ENCODE assay signal across 13 mouse cellular contexts in the genomic region with DNA sequence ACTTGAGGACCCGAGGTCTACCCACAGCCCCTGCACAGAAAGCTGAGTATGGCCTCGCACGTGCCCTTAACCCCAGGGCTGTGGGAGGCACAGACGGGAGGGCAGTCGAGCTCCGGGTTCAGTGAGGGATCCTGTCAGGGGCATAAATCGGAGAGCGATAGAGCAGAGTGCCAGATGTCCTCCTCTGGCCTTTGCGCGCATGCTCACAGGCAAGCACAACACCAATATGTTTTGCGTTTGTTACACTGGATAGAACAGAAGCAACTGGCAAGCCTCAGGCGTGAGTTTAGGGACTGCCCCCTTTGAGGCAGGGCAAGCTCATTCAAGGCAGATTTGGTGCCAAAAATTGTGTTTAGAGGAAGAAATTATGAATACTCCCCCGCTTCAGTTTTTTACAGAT. TPM values are rescaled to one million over a fixed set of nuclear protein-coding genes. Genes with fewer than 3 reads are reported as not detected.
DNase-seq lines count a peak whose midpoint lies in the region; ATAC-seq and TF ChIP-seq lines count a peak whose summit lies in the region.
"Had no signal": no experiment of that assay in that cellular context is flagged by ENCODE, and none has a peak within 500 bp of the region (broad histone marks: within the 10 kb centered on the region; RNA-seq: fewer than 3 reads in every experiment).

No protein-coding gene starts in this region.

- H3K27ac ChIP-seq in forebrain, postnatal 0 days (ENCODE audit: low read depth, low read length), result no peak overlapping the region
- H3K27ac ChIP-seq in forebrain, embryonic 13.5 days, result no peak overlapping the region
- no peak overlapping the region for H3K27ac ChIP-seq in midbrain, postnatal 0 days (ENCODE audit: low read depth, low read length)
- no peak overlapping the region for H3K27ac ChIP-seq in midbrain, embryonic 14.5 days (replicated peaks; ENCODE audit: low read depth, low read length)
- H3K27ac ChIP-seq in olfactory bulb, adult 2 months (ENCODE audit: insufficient read depth, low read depth, low read length), result 0 out of 2 replicates have a peak overlapping the region, but pooled peaks have one; percentile 31
- H3K27ac ChIP-seq: liver, embryonic 12.5 days had no signal

- H3K9me3 ChIP-seq in forebrain, postnatal 0 days (ENCODE audit: low read length), result no peaks in the 10 kb centered on the region
- H3K9me3 ChIP-seq in forebrain, embryonic 13.5 days (replicated peaks), result no peaks in the 10 kb centered on the region
- H3K9me3 ChIP-seq in midbrain, postnatal 0 days (ENCODE audit: low read length), result no peaks in the 10 kb centered on the region
- no peaks in the 10 kb centered on the region for H3K9me3 ChIP-seq in midbrain, embryonic 14.5 days (ENCODE audit: control insufficient read depth, low read length)
- H3K9me3 ChIP-seq: liver, embryonic 12.5 days had no signal

- H3K27me3 ChIP-seq in forebrain, postnatal 0 days (ENCODE audit: insufficient read depth, low read length), result no peaks in the 10 kb centered on the region
- H3K27me3 ChIP-seq in forebrain, embryonic 13.5 days, result no peaks in the 10 kb centered on the region
- no peaks in the 10 kb centered on the region for H3K27me3 ChIP-seq in midbrain, postnatal 0 days (ENCODE audit: insufficient read depth, low read length)
- H3K27me3 ChIP-seq in midbrain, embryonic 14.5 days (ENCODE audit: control insufficient read depth, insufficient read depth, low read length), result no peaks in the 10 kb centered on the region
- H3K27me3 ChIP-seq: liver, embryonic 12.5 days had no signal

- TF ChIP-seq POLR2A in olfactory bulb, adult 2 months (IDR thresholded peaks at IDR 0.05; ENCODE audit: insufficient read depth, low read depth, low read length), result no peak

- H3K9ac ChIP-seq in forebrain, postnatal 0 days, result no peak overlapping the region
- no peak overlapping the region for H3K9ac ChIP-seq in forebrain, embryonic 13.5 days
- H3K9ac ChIP-seq in midbrain, postnatal 0 days (replicated peaks; ENCODE audit: low read length, poor library complexity, severe bottlenecking), result no peak overlapping the region
- H3K9ac ChIP-seq in midbrain, embryonic 14.5 days (replicated peaks; ENCODE audit: low read length), result no peak overlapping the region
- H3K9ac ChIP-seq: liver, embryonic 12.5 days had no signal

- TF ChIP-seq CTCF in forebrain, postnatal 0 days (IDR thresholded peaks at IDR 0.05; ENCODE audit: low read depth), result no peak
- no peak for TF ChIP-seq CTCF in midbrain, postnatal 0 days (IDR thresholded peaks at IDR 0.05)
- no peak for TF ChIP-seq CTCF in olfactory bulb, adult 2 months (IDR thresholded peaks at IDR 0.05; ENCODE audit: insufficient read depth, low read depth, low read length)

- peak; percentile 32 for DNase-seq in forebrain, postnatal 0 days
- peak; percentile 57 for DNase-seq in midbrain, postnatal 0 days (ENCODE audit: low spot score)
- DNase-seq in midbrain, embryonic 14.5 days, result no peak
- peak; percentile 12 for DNase-seq in kidney, postnatal 14 days
- no peak for DNase-seq in right cerebral cortex, postnatal 36 days (ENCODE audit: low spot score in 2 of 2)
- DNase-seq in adrenal gland, adult 8-10 months, result no peak
- DNase-seq: cerebellum, postnatal 25 days; right cerebral cortex, postnatal 4 days had no signal

- H3K4me1 ChIP-seq in forebrain, postnatal 0 days (ENCODE audit: insufficient read depth), result peaks cover 6% of the 10 kb centered on the region; the same call in 1 of the 2 replicates
- H3K4me1 ChIP-seq in forebrain, embryonic 13.5 days, result peaks cover 64% of the 10 kb centered on the region
- peaks cover 3% of the 10 kb centered on the region for H3K4me1 ChIP-seq in midbrain, postnatal 0 days (ENCODE audit: insufficient read depth, low read length)
- peaks cover 16% of the 10 kb centered on the region; the same call in 1 of the 2 replicates for H3K4me1 ChIP-seq in midbrain, embryonic 14.5 days (ENCODE audit: control insufficient read depth, insufficient read depth, low read length)
- H3K4me1 ChIP-seq in olfactory bulb, adult 2 months (ENCODE audit: control insufficient read depth, insufficient read depth, low read length), result peaks cover 43% of the 10 kb centered on the region
- H3K4me1 ChIP-seq: liver, embryonic 12.5 days had no signal

- WGBS in forebrain, postnatal 0 days, result 51% methylated on average over 13 of the region's 13 CpGs
- 68% methylated on average over 13 of the region's 13 CpGs for WGBS in forebrain, embryonic 13.5 days
- WGBS in midbrain, postnatal 0 days, result 75% methylated on average over 13 of the region's 13 CpGs
- 74% methylated on average over 13 of the region's 13 CpGs for WGBS in midbrain, embryonic 14.5 days
- WGBS in olfactory bulb, adult 2 months, result 46% methylated on average over 13 of the region's 13 CpGs

- H3K4me3 ChIP-seq in forebrain, postnatal 0 days (ENCODE audit: low read depth, low read length), result no peak overlapping the region
- no peak overlapping the region for H3K4me3 ChIP-seq in forebrain, embryonic 13.5 days
- no peak overlapping the region for H3K4me3 ChIP-seq in midbrain, postnatal 0 days (ENCODE audit: low read depth, low read length)
- H3K4me3 ChIP-seq in midbrain, embryonic 14.5 days (replicated peaks; ENCODE audit: low read depth, low read length), result no peak overlapping the region
- no peak overlapping the region for H3K4me3 ChIP-seq in olfactory bulb, adult 2 months (ENCODE audit: insufficient read depth, low read depth, low read length)
- H3K4me3 ChIP-seq: liver, embryonic 12.5 days had no signal

- H3K4me2 ChIP-seq in forebrain, postnatal 0 days (ENCODE audit: low read depth), result no peak overlapping the region
- H3K4me2 ChIP-seq in forebrain, embryonic 13.5 days, result no peak overlapping the region
- H3K4me2 ChIP-seq in midbrain, postnatal 0 days (ENCODE audit: low read depth, low read length, poor library complexity, severe bottlenecking), result no peak overlapping the region
- H3K4me2 ChIP-seq in midbrain, embryonic 14.5 days (ENCODE audit: low read length), result no peak overlapping the region
- H3K4me2 ChIP-seq: liver, embryonic 12.5 days had no signal

- ATAC-seq in forebrain, postnatal 0 days, result 0 out of 2 replicates have a peak, but pooled peaks have one; percentile 23
- ATAC-seq in forebrain, embryonic 13.5 days, result no peak
- ATAC-seq in midbrain, postnatal 0 days (ENCODE audit: low FRiP score), result no peak
- ATAC-seq in midbrain, embryonic 14.5 days (ENCODE audit: low FRiP score, low TSS enrichment), result no peak
- ATAC-seq: CD4-positive, CD25-positive, alpha-beta regulatory T cell, adult 4 months; liver, embryonic 12.5 days had no signal

- H3K36me3 ChIP-seq in forebrain, postnatal 0 days (ENCODE audit: insufficient read depth), result peaks cover 8% of the 10 kb centered on the region
- no peaks in the 10 kb centered on the region for H3K36me3 ChIP-seq in forebrain, embryonic 13.5 days (ENCODE audit: poor library complexity, severe bottlenecking)
- H3K36me3 ChIP-seq in midbrain, postnatal 0 days (ENCODE audit: insufficient read depth, low read length), result peaks cover 5% of the 10 kb centered on the region; the same call in 1 of the 2 replicates
- no peaks in the 10 kb centered on the region for H3K36me3 ChIP-seq in midbrain, embryonic 14.5 days (ENCODE audit: control insufficient read depth, insufficient read depth, low read length)
- H3K36me3 ChIP-seq: liver, embryonic 12.5 days had no signal

RNA-seq across cellular contexts. Expression of a gene that starts 53.3 kb away (rescaled TPM):
- 10.3 and 14.4 TPM in 2 replicates for total RNA-seq in forebrain, postnatal 0 days (2014; rRNA removed)
- polyA plus RNA-seq in forebrain, postnatal 0 days (2015; fragmentation: Nextera tagmentation; extraction: Ambion mirVana), result 8.8 and 12.1 TPM in 2 replicates
- polyA plus RNA-seq in forebrain, embryonic 13.5 days (2015; fragmentation: Nextera tagmentation; extraction: Ambion mirVana), result 1.4 and 2.2 TPM in 2 replicates
- total RNA-seq in midbrain, postnatal 0 days (2014; rRNA removed), result 19.9 and 36.4 TPM in 2 replicates
- 16.4 and 18.7 TPM in 2 replicates for polyA plus RNA-seq in midbrain, postnatal 0 days (2015; fragmentation: Nextera tagmentation; extraction: Ambion mirVana)
- polyA plus RNA-seq in midbrain, embryonic 14.5 days (2014; fragmentation: Nextera tagmentation; extraction: Ambion mirVana), result 7.6 and 8.4 TPM in 2 replicates
- 289 TPM in 1 of 2 replicates, not detected in the other for polyA plus RNA-seq in olfactory bulb, adult 2 months (2012; ENCODE audit: insufficient read depth, insufficient read length, low replicate concordance, missing spikeins)
- under 1 TPM; 0.12 to 0.24 (median 0.17) TPM for total RNA-seq in adrenal gland, adult 8-10 months (2022)
- polyA plus RNA-seq: CD4-positive, CD25-positive, alpha-beta regulatory T cell, adult 4 months; heart, postnatal 0 days had no signal

Comparison
In these comparisons a context has a peak if more than half of its experiments do, and no peak if none do; other contexts are left out.
1. DNase-seq: peak in forebrain, postnatal 0 days (single experiment), midbrain, postnatal 0 days (single experiment) and kidney, postnatal 14 days (single experiment); none in midbrain, embryonic 14.5 days (single experiment), right cerebral cortex, postnatal 36 days (0 of 2) and adrenal gland, adult 8-10 months (single experiment).